Mouse (Mus musculus): Measurements from ENCODE around the gene Slc25a21. TPM values are rescaled to one million over a fixed set of nuclear protein-coding genes. Genes with fewer than 3 reads are reported as not detected.

Slc25a21 gene
- polyA plus RNA-seq, 1 experiment from 2014 or later: 0.27 TPM

DNA sequence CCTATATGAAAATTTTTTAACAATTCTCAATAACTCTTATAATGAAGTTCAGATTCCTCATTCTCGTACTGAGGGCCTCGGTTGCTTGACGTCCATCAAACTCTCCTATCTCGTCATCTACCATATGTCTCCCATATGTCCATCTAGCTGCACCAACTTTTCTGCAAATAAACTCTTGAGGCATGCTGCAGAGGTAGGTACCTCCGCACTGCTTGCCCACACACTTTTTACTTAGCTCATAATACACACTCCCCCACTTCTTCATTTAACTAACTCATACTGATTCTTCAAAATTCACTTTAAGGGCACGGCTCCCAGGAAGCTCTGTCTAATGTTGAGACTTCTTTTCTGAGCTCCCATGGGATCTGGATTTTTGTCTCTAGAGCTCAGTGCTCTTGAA is 222.0 kb downstream of the Slc25a21 start:
- 93% methylated on average over 6 of the region's 6 CpGs for WGBS
- ATAC-seq: no peak
- no peaks in the 10 kb centered on the region for H3K36me3 ChIP-seq
- H3K9ac ChIP-seq (replicated peaks): no peak overlapping the region
- H3K9me3 ChIP-seq: no peaks in the 10 kb centered on the region
- H3K4me3 ChIP-seq (replicated peaks): no peak overlapping the region
- H3K4me1 ChIP-seq (replicated peaks): no peaks in the 10 kb centered on the region
- no peaks in the 10 kb centered on the region for H3K27me3 ChIP-seq
- H3K4me2 ChIP-seq (replicated peaks): no peak overlapping the region
- H3K27ac ChIP-seq: no peak overlapping the region

DNA sequence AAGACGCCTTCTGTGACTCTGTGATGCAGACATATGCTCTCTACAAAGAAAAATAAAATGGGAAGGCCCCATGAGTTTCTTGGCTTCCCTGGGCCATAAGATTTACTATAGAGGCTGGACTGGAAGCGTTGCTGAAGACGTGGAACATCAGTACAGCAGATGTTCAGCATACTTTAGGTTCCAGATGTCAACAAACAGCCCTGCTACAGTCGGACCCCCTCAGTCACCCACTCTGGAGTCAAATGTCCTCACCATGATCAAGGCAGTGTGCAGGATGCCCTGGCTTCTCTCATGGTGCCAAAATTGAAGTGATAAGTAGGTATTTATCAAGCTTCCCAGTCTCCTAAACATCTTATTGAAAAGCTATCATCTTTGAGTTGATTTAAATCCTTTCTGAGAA is 234.0 kb downstream of the Slc25a21 start:
- WGBS: 68% methylated on average over 4 of the region's 4 CpGs
- ATAC-seq: no peak
- Histone ChIP-seq H3K9ac (replicated peaks) (no peak overlapping the region), H3K27me3 (no peaks in the 10 kb centered on the region), H3K27ac (no peak overlapping the region), H3K4me1 (replicated peaks) (no peaks in the 10 kb centered on the region), H3K9me3 (no peaks in the 10 kb centered on the region), H3K36me3 (no peaks in the 10 kb centered on the region), H3K4me2 (replicated peaks) (no peak overlapping the region), H3K4me3 (replicated peaks) (no peak overlapping the region)

DNA sequence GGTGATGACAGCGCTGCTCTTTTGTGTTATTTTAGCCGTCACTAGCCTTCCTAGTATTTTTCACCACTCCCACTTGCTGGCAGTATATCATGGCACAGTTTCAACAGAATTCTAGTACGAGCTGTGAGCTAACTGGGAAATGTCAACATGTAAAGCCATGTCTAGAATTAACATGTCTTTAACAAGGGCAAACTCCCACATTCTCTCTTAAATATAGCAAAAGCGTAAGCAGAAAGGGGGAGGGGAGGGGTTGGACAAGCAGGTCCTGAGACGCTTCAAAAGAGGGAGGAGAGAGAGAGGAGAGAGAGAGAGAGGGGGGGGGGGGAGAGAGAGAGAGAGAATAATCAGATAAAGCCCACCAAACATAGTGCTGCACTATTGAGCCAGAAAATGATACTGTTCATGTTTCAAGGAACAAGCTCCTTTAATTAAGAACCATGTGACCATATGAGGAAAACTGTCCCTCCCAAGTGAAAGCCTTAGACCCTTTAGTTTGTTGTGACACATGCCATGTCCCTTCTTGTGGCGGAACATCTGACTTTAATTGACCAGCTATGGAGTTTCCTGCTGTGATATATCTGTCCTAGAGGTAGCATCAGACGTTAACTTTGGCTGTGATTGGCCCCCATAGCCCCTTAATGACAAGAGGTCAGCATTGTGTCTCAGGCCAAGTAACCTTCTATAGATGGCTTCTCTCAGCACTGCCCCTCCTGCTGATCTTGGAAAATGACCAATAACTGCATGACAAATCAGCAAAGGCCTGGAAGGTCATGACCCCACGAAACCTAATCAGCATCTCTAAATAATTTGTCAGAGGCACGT is 237.8 kb downstream of the Slc25a21 start:
- H3K27ac ChIP-seq: no peak overlapping the region
- no peaks in the 10 kb centered on the region for H3K9me3 ChIP-seq
- H3K9ac ChIP-seq (replicated peaks): no peak overlapping the region
- 0 out of 2 replicates have a peak, but pooled peaks have one; percentile 40 for ATAC-seq
- H3K27me3 ChIP-seq: no peaks in the 10 kb centered on the region
- 27% methylated on average over 9 of the region's 9 CpGs for WGBS
- H3K4me3 ChIP-seq (replicated peaks): no peak overlapping the region
- 0 out of 2 replicates have a peak overlapping the region, but pooled peaks have one; percentile 17 for H3K4me2 ChIP-seq (replicated peaks)
- H3K4me1 ChIP-seq (replicated peaks): no peaks in the 10 kb centered on the region
- no peaks in the 10 kb centered on the region for H3K36me3 ChIP-seq

DNA sequence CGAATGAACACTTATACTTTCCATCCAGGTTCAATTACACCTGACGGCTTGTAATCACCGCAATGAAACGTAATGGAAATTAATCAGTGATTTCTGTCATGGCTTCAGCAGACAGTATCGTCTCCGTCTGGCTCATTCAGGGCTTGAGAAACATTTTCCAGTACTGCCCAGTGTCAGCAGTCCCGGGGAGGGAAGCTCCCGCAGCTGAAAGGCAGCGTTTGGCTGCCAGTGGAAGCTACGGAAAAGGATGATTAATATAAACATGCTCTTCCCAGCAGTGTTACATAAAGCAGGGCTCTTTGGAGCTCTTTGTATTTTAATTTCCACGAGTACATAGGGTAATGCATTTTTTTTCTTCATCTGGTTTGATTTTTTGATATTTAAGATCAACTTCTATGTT is 239.0 kb downstream of the Slc25a21 start:
- H3K27me3 ChIP-seq: no peaks in the 10 kb centered on the region
- no peaks in the 10 kb centered on the region for H3K9me3 ChIP-seq
- H3K27ac ChIP-seq: no peak overlapping the region
- no peaks in the 10 kb centered on the region for H3K4me1 ChIP-seq (replicated peaks)
- no peak for ATAC-seq
- no peak overlapping the region for H3K9ac ChIP-seq (replicated peaks)
- H3K36me3 ChIP-seq: no peaks in the 10 kb centered on the region
- no peak overlapping the region for H3K4me2 ChIP-seq (replicated peaks)
- no peak overlapping the region for H3K4me3 ChIP-seq (replicated peaks)
- WGBS: 63% methylated on average over 11 of the region's 11 CpGs

DNA sequence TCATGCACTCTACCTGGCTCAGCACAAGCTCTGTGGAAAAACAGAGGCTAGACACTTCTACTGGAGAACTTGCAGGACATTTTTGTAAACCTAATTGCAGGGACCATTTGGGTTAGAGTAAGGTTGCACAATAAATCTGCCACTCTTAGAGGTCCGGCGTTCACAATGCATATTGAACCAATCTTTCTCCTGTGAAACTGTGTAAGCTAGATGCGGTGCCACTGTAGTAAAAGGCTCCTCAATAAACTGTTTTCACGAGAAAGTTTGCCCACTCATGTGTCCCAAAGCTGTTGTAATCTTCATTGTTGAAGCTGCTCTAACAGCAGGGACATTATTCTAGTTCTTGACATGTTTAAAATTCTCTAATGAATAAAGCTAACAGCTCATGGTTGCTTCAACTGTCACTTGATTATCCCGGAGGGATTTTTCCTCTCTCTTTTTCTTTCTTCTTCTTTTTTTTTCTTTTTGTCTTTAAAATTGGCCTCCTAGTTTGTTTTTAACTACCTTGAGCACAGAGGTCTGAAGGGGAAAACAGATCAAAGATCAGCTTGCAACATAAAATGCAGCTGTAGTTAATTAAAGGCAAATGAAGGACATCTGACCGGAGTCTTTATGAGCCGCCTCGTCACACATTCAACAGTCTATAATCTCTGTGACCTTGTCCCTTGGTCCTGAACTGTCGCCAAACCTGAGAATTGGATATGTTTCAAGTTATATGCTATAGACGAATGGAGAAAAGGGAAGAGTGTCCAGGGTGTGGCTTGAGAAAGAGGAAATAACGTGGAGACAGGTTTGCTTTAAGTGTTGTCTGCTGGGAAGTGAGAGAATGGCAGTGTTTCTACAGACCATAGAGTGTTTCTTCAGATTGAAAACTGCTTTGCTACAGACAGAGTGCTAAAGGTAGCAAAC is 245.3 kb downstream of the Slc25a21 start:
- H3K9me3 ChIP-seq: no peaks in the 10 kb centered on the region
- ATAC-seq: no peak

DNA sequence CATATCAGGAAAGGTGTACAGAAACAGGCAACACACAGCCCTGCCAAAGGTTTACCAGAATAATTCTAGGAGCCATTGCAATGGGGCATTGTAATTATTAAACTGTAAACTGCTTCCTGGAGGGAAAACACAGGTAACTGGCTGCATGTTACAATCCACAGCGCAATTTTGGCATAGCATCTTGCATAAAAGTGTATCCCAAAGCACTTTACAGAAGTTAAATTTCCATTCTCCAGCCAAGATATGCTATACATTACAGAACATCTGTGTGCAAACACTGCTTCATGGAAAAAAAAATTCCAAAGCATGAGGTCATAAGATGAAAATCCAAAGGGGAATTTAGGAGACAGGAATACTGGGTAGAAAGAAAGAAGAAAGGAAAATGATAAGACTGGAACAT is 253.0 kb downstream of the Slc25a21 start:
- Histone ChIP-seq H3K4me1 (replicated peaks) (no peaks in the 10 kb centered on the region), H3K9ac (replicated peaks) (no peak overlapping the region), H3K27ac (no peak overlapping the region), H3K9me3 (no peaks in the 10 kb centered on the region), H3K4me2 (replicated peaks) (no peak overlapping the region), H3K27me3 (no peaks in the 10 kb centered on the region), H3K36me3 (no peaks in the 10 kb centered on the region), H3K4me3 (replicated peaks) (no peak overlapping the region)
- no peak for ATAC-seq
- WGBS: 90% methylated on average over 1 of the region's 1 CpGs

More for the DNA sequence above, 245.3 kb downstream of the Slc25a21 start:
- Histone ChIP-seq H3K4me2 (replicated peaks) (no peak overlapping the region), H3K27me3 (no peaks in the 10 kb centered on the region), H3K9ac (replicated peaks) (no peak overlapping the region), H3K4me3 (replicated peaks) (no peak overlapping the region), H3K4me1 (replicated peaks) (no peaks in the 10 kb centered on the region), H3K36me3 (no peaks in the 10 kb centered on the region), H3K27ac (no peak overlapping the region)
- WGBS: 41% methylated on average over 11 of the region's 11 CpGs

DNA sequence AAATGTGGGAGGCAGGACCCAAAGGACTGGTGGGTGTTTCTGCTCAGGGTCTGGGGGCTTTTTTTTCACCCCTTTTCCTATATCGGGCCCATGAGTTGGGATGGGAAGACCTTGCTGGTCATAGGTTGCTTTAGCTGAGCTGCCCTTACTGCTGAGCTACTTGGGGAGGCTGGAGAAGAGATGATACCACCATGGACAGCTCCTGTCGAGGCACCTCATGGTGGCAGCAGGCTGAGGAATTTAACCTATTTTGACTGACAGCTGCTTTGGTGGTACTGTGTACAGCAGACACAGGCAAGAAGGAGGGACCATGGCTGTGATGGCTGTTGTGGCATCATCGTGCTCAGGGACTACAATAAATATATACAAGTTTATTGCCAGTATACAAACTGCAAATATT is 256.4 kb downstream of the Slc25a21 start:
- H3K27ac ChIP-seq: no peak overlapping the region
- no peaks in the 10 kb centered on the region for H3K27me3 ChIP-seq
- H3K4me3 ChIP-seq (replicated peaks): no peak overlapping the region
- no peak for ATAC-seq
- no peaks in the 10 kb centered on the region for H3K4me1 ChIP-seq (replicated peaks)
- H3K36me3 ChIP-seq: no peaks in the 10 kb centered on the region
- WGBS: 68% methylated on average over 3 of the region's 3 CpGs
- H3K9ac ChIP-seq (replicated peaks): no peak overlapping the region
- H3K4me2 ChIP-seq (replicated peaks): no peak overlapping the region
- H3K9me3 ChIP-seq: no peaks in the 10 kb centered on the region

DNA sequence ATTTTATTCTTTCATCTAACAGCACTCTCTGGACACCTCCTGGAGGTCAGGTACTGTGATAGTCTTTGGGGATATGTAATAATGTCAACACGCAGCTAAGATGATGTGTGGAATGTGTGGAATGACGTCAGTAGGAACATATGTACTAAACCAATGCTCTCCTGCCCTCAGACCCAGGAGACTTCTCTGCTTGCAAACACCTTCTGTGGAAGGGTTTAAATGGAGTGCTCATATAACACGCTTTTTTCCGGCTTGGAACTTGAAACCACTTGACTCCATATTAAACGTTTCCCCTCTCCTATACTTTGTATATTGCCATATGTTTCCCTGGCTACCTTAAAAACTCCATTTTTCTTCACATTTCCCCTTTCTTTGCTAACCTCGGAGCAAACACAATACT is 279.1 kb downstream of the Slc25a21 start:
- no peak overlapping the region for H3K4me3 ChIP-seq (replicated peaks)
- no peak overlapping the region for H3K4me2 ChIP-seq (replicated peaks)
- no peaks in the 10 kb centered on the region for H3K9me3 ChIP-seq
- no peaks in the 10 kb centered on the region for H3K4me1 ChIP-seq (replicated peaks)
- WGBS: 90% methylated on average over 6 of the region's 6 CpGs
- no peak overlapping the region for H3K27ac ChIP-seq
- no peaks in the 10 kb centered on the region for H3K27me3 ChIP-seq
- H3K36me3 ChIP-seq: no peaks in the 10 kb centered on the region
- no peak overlapping the region for H3K9ac ChIP-seq (replicated peaks)
- no peak for ATAC-seq

DNA sequence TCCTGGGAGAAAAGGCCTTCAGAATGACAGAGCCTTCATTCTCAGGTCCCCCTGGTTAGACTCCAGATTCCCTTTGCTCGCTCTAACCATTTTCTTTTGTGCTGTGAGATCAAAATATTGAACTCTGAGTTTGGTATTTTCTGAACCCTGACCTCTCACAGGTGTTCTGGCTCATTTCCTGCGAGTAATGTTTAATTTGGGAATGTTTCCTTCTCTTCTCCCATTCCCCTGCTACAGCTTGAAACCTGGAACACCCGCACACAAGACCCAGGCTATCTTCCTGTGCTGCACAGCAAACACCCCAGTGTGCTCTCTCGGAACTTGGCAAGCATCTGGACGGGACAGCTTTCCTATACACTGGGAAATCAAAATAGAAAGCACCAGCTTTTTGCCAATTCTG is 290.8 kb downstream of the Slc25a21 start:
- H3K36me3 ChIP-seq: no peaks in the 10 kb centered on the region
- H3K9ac ChIP-seq (replicated peaks): no peak overlapping the region
- whole genome bisulfite sequencing: 88% methylated on average over 5 of the region's 5 CpGs
- no peak for ATAC-seq
- H3K4me2 ChIP-seq (replicated peaks): no peak overlapping the region
- H3K9me3 ChIP-seq: no peaks in the 10 kb centered on the region
- no peak overlapping the region for H3K4me3 ChIP-seq (replicated peaks)
- no peaks in the 10 kb centered on the region for H3K27me3 ChIP-seq
- H3K27ac ChIP-seq: no peak overlapping the region
- H3K4me1 ChIP-seq (replicated peaks): no peaks in the 10 kb centered on the region

DNA sequence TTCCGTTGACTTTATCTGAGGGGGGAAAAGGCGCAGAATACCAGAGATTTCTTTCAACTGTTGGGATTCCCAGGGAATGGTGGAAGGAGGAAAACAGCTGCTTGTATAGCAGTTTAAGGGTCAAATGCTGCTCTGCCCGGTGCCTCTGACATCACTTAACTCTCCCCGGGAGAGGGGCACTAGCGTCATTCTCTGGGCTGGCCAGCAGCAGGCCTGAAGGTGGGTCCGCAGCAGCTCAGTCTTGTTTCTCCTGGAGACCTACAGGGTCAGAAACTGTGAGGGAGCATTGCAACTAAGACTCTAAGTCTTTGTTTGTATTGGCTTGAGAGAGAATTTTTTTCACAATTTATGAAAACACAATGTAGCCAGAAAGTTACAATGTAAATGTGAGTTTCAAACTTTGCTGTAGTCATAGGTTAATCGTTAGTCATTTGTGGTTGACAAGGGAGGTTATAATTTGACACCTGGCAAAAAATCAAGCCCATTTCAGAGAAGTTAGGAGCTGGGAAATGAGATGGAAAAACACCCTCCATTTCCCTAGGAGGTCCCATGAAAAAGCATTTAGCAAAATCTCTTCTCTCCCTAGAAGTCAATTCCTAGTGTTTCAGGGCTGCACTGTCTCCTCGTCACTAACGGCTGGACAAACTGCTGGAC is 291.5 kb downstream of the Slc25a21 start:
- H3K4me2 ChIP-seq (replicated peaks): no peak overlapping the region
- no peaks in the 10 kb centered on the region for H3K4me1 ChIP-seq (replicated peaks)
- no peak for ATAC-seq
- no peaks in the 10 kb centered on the region for H3K36me3 ChIP-seq
- no peak overlapping the region for H3K27ac ChIP-seq
- H3K9me3 ChIP-seq: no peaks in the 10 kb centered on the region
- no peaks in the 10 kb centered on the region for H3K27me3 ChIP-seq
- 45% methylated on average over 9 of the region's 9 CpGs for WGBS
- no peak overlapping the region for H3K9ac ChIP-seq (replicated peaks)
- no peak overlapping the region for H3K4me3 ChIP-seq (replicated peaks)

DNA sequence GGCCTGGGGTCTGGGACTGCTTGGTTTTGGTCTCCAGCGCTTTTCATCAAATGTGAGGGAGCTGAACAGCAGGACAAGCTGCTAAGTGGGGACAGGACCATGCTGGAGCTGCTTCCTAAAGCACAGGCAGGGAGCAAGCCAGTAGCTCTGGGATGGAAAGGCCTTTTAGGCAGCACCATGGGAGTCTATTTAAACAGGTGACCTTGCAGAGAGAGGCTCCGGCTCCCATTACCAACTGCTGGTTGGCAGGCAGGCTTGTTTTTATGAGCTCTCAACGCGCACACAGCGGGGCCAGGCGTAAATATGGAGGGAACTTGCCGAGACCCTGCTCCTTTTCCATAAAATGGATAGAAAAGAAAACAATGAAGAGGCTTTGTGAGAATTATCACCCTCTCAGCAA is 292.1 kb downstream of the Slc25a21 start:
- Histone ChIP-seq H3K27me3 (no peaks in the 10 kb centered on the region), H3K4me1 (replicated peaks) (no peaks in the 10 kb centered on the region), H3K9ac (replicated peaks) (no peak overlapping the region), H3K4me3 (replicated peaks) (no peak overlapping the region), H3K27ac (no peak overlapping the region), H3K4me2 (replicated peaks) (no peak overlapping the region), H3K9me3 (no peaks in the 10 kb centered on the region), H3K36me3 (no peaks in the 10 kb centered on the region)
- ATAC-seq: no peak
- 20% methylated on average over 7 of the region's 7 CpGs for WGBS
